Mouse (Mus musculus): ENCODE results near the gene Hbq1b. TPM values are rescaled to one million over a fixed set of nuclear protein-coding genes. Genes with fewer than 3 reads are reported as not detected.

Gene Hbq1b
- total and polyA plus RNA-seq, 2 experiments from 2014 or later = 0.71 to 5.5 TPM

- ATAC-seq (peak; percentile 100), DNase-seq (peak; percentile 97)
- TF ChIP-seq CTCF (IDR thresholded peaks at IDR 0.05; ENCODE audit: low read depth) = no peak
- Histone ChIP-seq H3K4me3 (ENCODE audit: low read depth, low read length) (peak within 1 kb of the TSS; percentile 83), H3K27me3 (ENCODE audit: insufficient read depth, low read length) (no peaks in the 10 kb centered on the region), H3K4me1 (ENCODE audit: insufficient read depth) (peaks cover 5% of the 10 kb centered on the region; the same call in 1 of the 2 replicates), H3K9me3 (ENCODE audit: low read length) (no peaks in the 10 kb centered on the region), H3K4me2 (ENCODE audit: low read depth) (peak within 1 kb of the TSS; percentile 59), H3K36me3 (ENCODE audit: insufficient read depth) (no peaks in the 10 kb centered on the region), H3K27ac (ENCODE audit: low read depth, low read length) (peak within 1 kb of the TSS; percentile 97), H3K9ac (peak within 1 kb of the TSS; percentile 99)
- WGBS = under 1% methylated on average over 54 of the region's 54 CpGs
These were observed 19.4 kb upstream of the Hbq1b start, which contains the start of gene Nprl3 for GRCm38 (mm10) chr11:32267188-32267884. Gene Nprl3, minus strand, starts transcription at chr11:32267707.

GRCm38 (mm10) chr11:32267964-32268363 is 18.8 kb upstream of the Hbq1b start:
- H3K9ac ChIP-seq = peak overlapping the region; percentile 99; the same call in 1 of the 2 replicates
- no peak for DNase-seq
- peak overlapping the region; percentile 83 for H3K4me3 ChIP-seq (ENCODE audit: low read depth, low read length)
- TF ChIP-seq CTCF (IDR thresholded peaks at IDR 0.05; ENCODE audit: low read depth) = no peak
- ATAC-seq = peak; percentile 1
- WGBS = 16% methylated on average over 5 of the region's 5 CpGs
- H3K36me3 ChIP-seq (ENCODE audit: insufficient read depth) = no peaks in the 10 kb centered on the region
- no peaks in the 10 kb centered on the region for H3K9me3 ChIP-seq (ENCODE audit: low read length)
- no peaks in the 10 kb centered on the region for H3K27me3 ChIP-seq (ENCODE audit: insufficient read depth, low read length)
- peaks cover 5% of the 10 kb centered on the region; the same call in 1 of the 2 replicates for H3K4me1 ChIP-seq (ENCODE audit: insufficient read depth)
- H3K4me2 ChIP-seq (ENCODE audit: low read depth) = peak overlapping the region; percentile 59
- peak overlapping the region; percentile 97 for H3K27ac ChIP-seq (ENCODE audit: low read depth, low read length)

- 83% methylated on average over 5 of the region's 5 CpGs for WGBS
- Histone ChIP-seq H3K4me3 (ENCODE audit: low read depth, low read length) (no peak overlapping the region), H3K27ac (ENCODE audit: low read depth, low read length) (no peak overlapping the region), H3K9me3 (ENCODE audit: low read length) (no peaks in the 10 kb centered on the region), H3K9ac (no peak overlapping the region), H3K4me2 (ENCODE audit: low read depth) (no peak overlapping the region), H3K27me3 (ENCODE audit: insufficient read depth, low read length) (no peaks in the 10 kb centered on the region), H3K36me3 (ENCODE audit: insufficient read depth) (no peaks in the 10 kb centered on the region), H3K4me1 (ENCODE audit: insufficient read depth) (peaks cover 5% of the 10 kb centered on the region; the same call in 1 of the 2 replicates)
- no peak for DNase-seq
- TF ChIP-seq CTCF (IDR thresholded peaks at IDR 0.05; ENCODE audit: low read depth) = no peak
- no peak for ATAC-seq
These were observed 17.8 kb upstream of the Hbq1b start for GRCm38 (mm10) chr11:32268952-32269351.

- H3K27me3 ChIP-seq (ENCODE audit: insufficient read depth, low read length) = no peaks in the 10 kb centered on the region
- H3K9ac ChIP-seq = no peak overlapping the region
- H3K27ac ChIP-seq (ENCODE audit: low read depth, low read length) = no peak overlapping the region
- TF ChIP-seq CTCF (IDR thresholded peaks at IDR 0.05; ENCODE audit: low read depth) = no peak
- no peak overlapping the region for H3K4me2 ChIP-seq (ENCODE audit: low read depth)
- 48% methylated on average over 4 of the region's 4 CpGs for WGBS
- DNase-seq (no peak), ATAC-seq (no peak)
- no peaks in the 10 kb centered on the region for H3K9me3 ChIP-seq (ENCODE audit: low read length)
- no peaks in the 10 kb centered on the region for H3K36me3 ChIP-seq (ENCODE audit: insufficient read depth)
- peaks cover 5% of the 10 kb centered on the region; the same call in 1 of the 2 replicates for H3K4me1 ChIP-seq (ENCODE audit: insufficient read depth)
- H3K4me3 ChIP-seq (ENCODE audit: low read depth, low read length) = no peak overlapping the region
These were observed 15.6 kb upstream of the Hbq1b start for GRCm38 (mm10) chr11:32271178-32271577.

- 76% methylated on average over 3 of the region's 3 CpGs for WGBS
- H3K4me1 ChIP-seq (ENCODE audit: insufficient read depth) = no peaks in the 10 kb centered on the region
- no peaks in the 10 kb centered on the region for H3K9me3 ChIP-seq (ENCODE audit: low read length)
- no peak for TF ChIP-seq CTCF (IDR thresholded peaks at IDR 0.05; ENCODE audit: low read depth)
- no peaks in the 10 kb centered on the region for H3K36me3 ChIP-seq (ENCODE audit: insufficient read depth)
- no peaks in the 10 kb centered on the region for H3K27me3 ChIP-seq (ENCODE audit: insufficient read depth, low read length)
- H3K27ac ChIP-seq (ENCODE audit: low read depth, low read length) = no peak within 1 kb of the TSS
- H3K4me2 ChIP-seq (ENCODE audit: low read depth) = no peak within 1 kb of the TSS
- no peak within 1 kb of the TSS for H3K9ac ChIP-seq
- H3K4me3 ChIP-seq (ENCODE audit: low read depth, low read length) = no peak within 1 kb of the TSS
- ATAC-seq = no peak
- no peak for DNase-seq
These were observed 10.4 kb upstream of the Hbq1b start, which contains the start of gene Hba-x for GRCm38 (mm10) chr11:32276347-32276746. Gene Hba-x, plus strand, starts transcription at chr11:32276400.

GRCm38 (mm10) chr11:32277736-32278457 is 8.9 kb upstream of the Hbq1b start:
- ATAC-seq = no peak
- WGBS = 78% methylated on average over 21 of the region's 21 CpGs
- no peak for DNase-seq

GRCm38 (mm10) chr11:32278458-32278957 is 8.3 kb upstream of the Hbq1b start:
- H3K4me2 ChIP-seq (ENCODE audit: low read depth) = no peak overlapping the region
- H3K27me3 ChIP-seq (ENCODE audit: insufficient read depth, low read length) = no peaks in the 10 kb centered on the region
- H3K27ac ChIP-seq (ENCODE audit: low read depth, low read length) = no peak overlapping the region
- DNase-seq = no peak
- H3K9ac ChIP-seq = no peak overlapping the region
- H3K9me3 ChIP-seq (ENCODE audit: low read length) = no peaks in the 10 kb centered on the region
- WGBS = 83% methylated on average over 12 of the region's 12 CpGs
- H3K36me3 ChIP-seq (ENCODE audit: insufficient read depth) = no peaks in the 10 kb centered on the region
- no peaks in the 10 kb centered on the region for H3K4me1 ChIP-seq (ENCODE audit: insufficient read depth)
- no peak for ATAC-seq
- TF ChIP-seq CTCF (IDR thresholded peaks at IDR 0.05; ENCODE audit: low read depth) = no peak
- H3K4me3 ChIP-seq (ENCODE audit: low read depth, low read length) = no peak overlapping the region

More at GRCm38 (mm10) chr11:32277736-32278457, 8.9 kb upstream of the Hbq1b start:
- Histone ChIP-seq H3K9me3 (ENCODE audit: low read length) (no peaks in the 10 kb centered on the region), H3K27ac (ENCODE audit: low read depth, low read length) (no peak overlapping the region), H3K4me3 (ENCODE audit: low read depth, low read length) (no peak overlapping the region), H3K9ac (no peak overlapping the region), H3K4me2 (ENCODE audit: low read depth) (no peak overlapping the region), H3K4me1 (ENCODE audit: insufficient read depth) (no peaks in the 10 kb centered on the region), H3K36me3 (ENCODE audit: insufficient read depth) (no peaks in the 10 kb centered on the region), H3K27me3 (ENCODE audit: insufficient read depth, low read length) (no peaks in the 10 kb centered on the region)
- TF ChIP-seq CTCF (IDR thresholded peaks at IDR 0.05; ENCODE audit: low read depth) = no peak

Measured in forebrain, postnatal 0 days (tissue).